9 mouse cellular contexts compared by ENCODE assay signal in genomic region chr7:4835631-4836327, GRCm38 (mm10). TPM values are rescaled to one million over a fixed set of nuclear protein-coding genes. Genes with fewer than 3 reads are reported as not detected.
DNase-seq lines count a peak whose midpoint lies in the region; ATAC-seq and TF ChIP-seq lines count a peak whose summit lies in the region.
"Had no signal": no experiment of that assay in that cellular context is flagged by ENCODE, and none has a peak within 500 bp of the region (broad histone marks: within the 10 kb centered on the region; RNA-seq: fewer than 3 reads in every experiment).

No protein-coding gene starts in this region.

- peak overlapping the region; percentile 65 for H3K9ac ChIP-seq in hindbrain, postnatal 0 days (replicated peaks; ENCODE audit: low read length)
- peak overlapping the region; percentile 73 for H3K9ac ChIP-seq in lung, embryonic 16.5 days (ENCODE audit: low read length)

- no peaks in the 10 kb centered on the region for H3K4me1 ChIP-seq in bone marrow macrophage, adult 2 months (ENCODE audit: control insufficient read depth, insufficient read depth, low read length)
- peaks cover 3% of the 10 kb centered on the region; the same call in 1 of the 2 replicates for H3K4me1 ChIP-seq in hindbrain, postnatal 0 days (ENCODE audit: insufficient read depth, low read length)
- H3K4me1 ChIP-seq in lung, embryonic 16.5 days (replicated peaks; ENCODE audit: control insufficient read depth, insufficient read depth, low read length), result peaks cover 10% of the 10 kb centered on the region

- no peak for TF ChIP-seq CTCF in bone marrow macrophage, adult 2 months (IDR thresholded peaks at IDR 0.05; ENCODE audit: low read depth, low read length)
- TF ChIP-seq CTCF in hindbrain, postnatal 0 days (IDR thresholded peaks at IDR 0.05; ENCODE audit: low read depth), result no peak

- no peaks in the 10 kb centered on the region for H3K36me3 ChIP-seq in hindbrain, postnatal 0 days (ENCODE audit: insufficient read depth, low read length)
- no peaks in the 10 kb centered on the region for H3K36me3 ChIP-seq in lung, embryonic 16.5 days (ENCODE audit: control insufficient read depth, insufficient read depth, low read length)

- peak overlapping the region; percentile 76 for H3K4me2 ChIP-seq in hindbrain, postnatal 0 days (ENCODE audit: low read depth, low read length)
- H3K4me2 ChIP-seq in lung, embryonic 16.5 days (ENCODE audit: low read depth, low read length), result peak overlapping the region; percentile 81

- TF ChIP-seq POLR2A in bone marrow macrophage, adult 2 months (IDR thresholded peaks at IDR 0.05; ENCODE audit: borderline replicate concordance, low read depth, low read length), result no peak

- no peaks in the 10 kb centered on the region for H3K27me3 ChIP-seq in hindbrain, postnatal 0 days (ENCODE audit: insufficient read depth, low read length)
- peaks cover 38% of the 10 kb centered on the region for H3K27me3 ChIP-seq in lung, embryonic 16.5 days (ENCODE audit: control insufficient read depth, insufficient read depth, low read depth, low read length)

- ATAC-seq in hindbrain, postnatal 0 days, result no peak
- peak; percentile 26; the same call in 1 of the 2 replicates for ATAC-seq in lung, embryonic 16.5 days (ENCODE audit: low read depth)

- peak overlapping the region; percentile 47 for H3K4me3 ChIP-seq in bone marrow macrophage, adult 2 months (ENCODE audit: insufficient read depth, low read length)
- peak overlapping the region; percentile 55 for H3K4me3 ChIP-seq in hindbrain, postnatal 0 days (ENCODE audit: low read length)
- peak overlapping the region; percentile 55 for H3K4me3 ChIP-seq in lung, embryonic 16.5 days (ENCODE audit: low read length)
- H3K4me3 ChIP-seq: myocyte had no signal

- peak; percentile 36 for DNase-seq in cerebellum, adult 11 months
- DNase-seq in cerebellum, postnatal 25 days, result no peak
- no peak for DNase-seq in hindbrain, postnatal 0 days (ENCODE audit: low spot score)
- no peak for DNase-seq in right cerebral cortex, postnatal 36 days (ENCODE audit: low spot score in 2 of 2)
- no peak for DNase-seq in adrenal gland, adult 8-10 months
- no peak for DNase-seq in left cerebral cortex, adult 9 months (ENCODE audit: low spot score in 2 of 2)

- H3K27ac ChIP-seq in bone marrow macrophage, adult 2 months (ENCODE audit: insufficient read depth, low read depth, low read length), result no peak overlapping the region
- peak overlapping the region; percentile 78 for H3K27ac ChIP-seq in hindbrain, postnatal 0 days
- H3K27ac ChIP-seq in lung, embryonic 16.5 days (ENCODE audit: low read length), result peak overlapping the region; percentile 83

- WGBS in hindbrain, postnatal 0 days, result 7% methylated on average over 33 of the region's 34 CpGs
- WGBS in lung, embryonic 16.5 days, result 4% methylated on average over 29 of the region's 34 CpGs

- H3K9me3 ChIP-seq in hindbrain, postnatal 0 days (ENCODE audit: low read length), result no peaks in the 10 kb centered on the region
- no peaks in the 10 kb centered on the region for H3K9me3 ChIP-seq in lung, embryonic 16.5 days (ENCODE audit: control insufficient read depth, low read length)

RNA-seq across cellular contexts. Expression of gene Shisa7, which starts 8.7 kb away (rescaled TPM):
- not detected in 2 replicates for polyA plus RNA-seq in bone marrow macrophage, adult 2 months (2012; ENCODE audit: insufficient read depth, insufficient read length, missing spikeins)
- total RNA-seq in hindbrain, postnatal 0 days (2014; rRNA removed), result 46.3 and 49.3 TPM in 2 replicates
- 5.7 and 6.9 TPM in 2 replicates for polyA plus RNA-seq in hindbrain, postnatal 0 days (2015; fragmentation: Nextera tagmentation; extraction: Ambion mirVana)
- 0.99 and 1.2 TPM in 2 replicates for polyA plus RNA-seq in lung, embryonic 16.5 days (2015; fragmentation: Nextera tagmentation; extraction: Ambion mirVana)
- 1 to 10 TPM; 2.0 to 5.6 (median 4.0) TPM for total RNA-seq in adrenal gland, adult 8-10 months (2022)
- polyA plus RNA-seq: myocyte had no signal

RNA-seq across cellular contexts. Expression of gene Ube2s, which starts 23.4 kb away (rescaled TPM):
- 109 and 131 TPM in 2 replicates for polyA plus RNA-seq in bone marrow macrophage, adult 2 months (2012; ENCODE audit: insufficient read depth, insufficient read length, missing spikeins)
- total RNA-seq in hindbrain, postnatal 0 days (2014; rRNA removed), result 264 and 324 TPM in 2 replicates
- 223 and 233 TPM in 2 replicates for polyA plus RNA-seq in hindbrain, postnatal 0 days (2015; fragmentation: Nextera tagmentation; extraction: Ambion mirVana)
- 355 and 372 TPM in 2 replicates for polyA plus RNA-seq in lung, embryonic 16.5 days (2015; fragmentation: Nextera tagmentation; extraction: Ambion mirVana)
- total RNA-seq in adrenal gland, adult 8-10 months (2022), result 100 to 1,000 TPM in 3 of 4 experiments, 10 to 100 TPM in 1; 96.8 to 127 (median 118) TPM

RNA-seq across cellular contexts. Expression of gene Isoc2b, which starts 34.3 kb away (rescaled TPM):
- polyA plus RNA-seq in bone marrow macrophage, adult 2 months (2012; ENCODE audit: insufficient read depth, insufficient read length, missing spikeins), result 20.4 and 21.2 TPM in 2 replicates
- total RNA-seq in hindbrain, postnatal 0 days (2014; rRNA removed), result 2.2 and 3.1 TPM in 2 replicates
- 3.5 and 3.7 TPM in 2 replicates for polyA plus RNA-seq in hindbrain, postnatal 0 days (2015; fragmentation: Nextera tagmentation; extraction: Ambion mirVana)
- 14.1 and 15.7 TPM in 2 replicates for polyA plus RNA-seq in lung, embryonic 16.5 days (2015; fragmentation: Nextera tagmentation; extraction: Ambion mirVana)
- total RNA-seq in adrenal gland, adult 8-10 months (2022), result 10 to 100 TPM; 14.0 to 28.7 (median 19.1) TPM

RNA-seq across cellular contexts. Expression of gene Isoc2a, which starts 41.2 kb away (rescaled TPM):
- polyA plus RNA-seq in bone marrow macrophage, adult 2 months (2012; ENCODE audit: insufficient read depth, insufficient read length, missing spikeins), result 15.5 and 16.4 TPM in 2 replicates
- total RNA-seq in hindbrain, postnatal 0 days (2014; rRNA removed), result 8.3 and 12.2 TPM in 2 replicates
- polyA plus RNA-seq in hindbrain, postnatal 0 days (2015; fragmentation: Nextera tagmentation; extraction: Ambion mirVana), result 0.43 and 0.76 TPM in 2 replicates
- 0.87 and 1.3 TPM in 2 replicates for polyA plus RNA-seq in lung, embryonic 16.5 days (2015; fragmentation: Nextera tagmentation; extraction: Ambion mirVana)
- total RNA-seq in adrenal gland, adult 8-10 months (2022), result 10 to 100 TPM; 21.8 to 38.6 (median 30.3) TPM

RNA-seq across cellular contexts. Expression of gene Rpl28, which starts 43.1 kb away (rescaled TPM):
- 636 and 681 TPM in 2 replicates for polyA plus RNA-seq in bone marrow macrophage, adult 2 months (2012; ENCODE audit: insufficient read depth, insufficient read length, missing spikeins)
- total RNA-seq in hindbrain, postnatal 0 days (2014; rRNA removed), result 145 and 147 TPM in 2 replicates
- 304 and 315 TPM in 2 replicates for polyA plus RNA-seq in hindbrain, postnatal 0 days (2015; fragmentation: Nextera tagmentation; extraction: Ambion mirVana)
- polyA plus RNA-seq in lung, embryonic 16.5 days (2015; fragmentation: Nextera tagmentation; extraction: Ambion mirVana), result 337 and 342 TPM in 2 replicates
- total RNA-seq in adrenal gland, adult 8-10 months (2022), result 100 to 1,000 TPM; 593 to 922 (median 693) TPM
